Mouse (Mus musculus) neural tube, embryonic 14.5 days (tissue): ENCODE results near the gene Rsrc2. TPM values are rescaled to one million over a fixed set of nuclear protein-coding genes. Genes with fewer than 3 reads are reported as not detected.

ENCODE experiments used
- ATAC-seq: fragments of 200-750 bp; cut with Nextera tagmentation; 2 replicates; pipeline ENCODE4 v1.8.0; 2017; ENCODE audit warnings: low read depth, mild to moderate bottlenecking, moderate TSS enrichment, moderate library complexity
- H3K27ac ChIP-seq: fragments of 300-500 bp; sonication (generic); 2 replicates; pipeline ENCODE4 v1.5.1; 2014; ENCODE audit warnings: low read depth, mild to moderate bottlenecking, control low read depth, low read length, moderate library complexity, mixed read lengths
- H3K27me3 ChIP-seq: fragments of 300-500 bp; sonication (generic); 2 replicates; pipeline ENCODE4 v1.6.1; 2014; ENCODE audit warnings: low read length; ENCODE audit not compliant: control insufficient read depth, insufficient read depth
- H3K36me3 ChIP-seq: fragments of 300-500 bp; sonication (generic); 2 replicates; pipeline ENCODE4 v1.6.1; 2014; ENCODE audit warnings: low read length, mixed read lengths; ENCODE audit not compliant: control insufficient read depth, insufficient read depth
- H3K4me1 ChIP-seq: fragments of 300-500 bp; sonication (generic); 2 replicates; pipeline ENCODE4 v1.6.1; 2014; ENCODE audit warnings: low read length; ENCODE audit not compliant: control insufficient read depth, insufficient read depth
- H3K4me2 ChIP-seq: fragments of 300-500 bp; sonication (generic); 2 replicates; pipeline ENCODE4 v1.6.1; 2014; ENCODE audit warnings: mild to moderate bottlenecking, low read depth, low read length, control low read depth
- H3K4me3 ChIP-seq: fragments of 300-500 bp; sonication (generic); 2 replicates; pipeline ENCODE4 v1.5.1; 2014; ENCODE audit warnings: low read depth, low read length, control low read depth, mixed read lengths
- H3K9ac ChIP-seq: fragments of 300-500 bp; sonication (generic); replicated peaks from 2 replicates; pipeline ENCODE4 v1.6.1; 2014; ENCODE audit warnings: low read depth, mild to moderate bottlenecking, control low read depth, low read length, mixed read lengths
- H3K9me3 ChIP-seq: fragments of 300-500 bp; sonication (generic); 2 replicates; pipeline ENCODE4 v1.6.1; 2016; ENCODE audit warnings: low read length; ENCODE audit not compliant: control insufficient read depth
- WGBS: fragments of 180-500 bp; shearing (Covaris S2); extraction: QIAGEN DNeasy Blood & Tissue Kit; methylation state at CpG from one replicate; pipeline ENCODE4 v1.1.7; 2014; 5-methylcytosine and 5-hydroxymethylcytosine counted together
- polyA plus RNA-seq: library from polyadenylated mRNA; unstranded; fragments of >200 nt; fragmentation: Nextera tagmentation; extraction: Ambion mirVana; gene quantifications from 2 replicates; pipeline ENCODE4 v1.2.1, GENCODE M21; 2014

Gene Rsrc2
- polyA plus RNA-seq, 1 experiment from 2014 or later: 135 TPM

- no peaks in the 10 kb centered on the region for H3K9me3 ChIP-seq
- H3K4me3 ChIP-seq: peak overlapping the region; percentile 68
- ATAC-seq: no peak
- no peaks in the 10 kb centered on the region for H3K36me3 ChIP-seq
- no peak overlapping the region for H3K27ac ChIP-seq
- peaks cover 32% of the 10 kb centered on the region for H3K4me1 ChIP-seq
- H3K27me3 ChIP-seq: no peaks in the 10 kb centered on the region
- peak overlapping the region; percentile 99; the same call in 1 of the 2 replicates for H3K9ac ChIP-seq
- H3K4me2 ChIP-seq: peak overlapping the region; percentile 58
- 34% methylated on average over 4 of the region's 4 CpGs for WGBS
Observed at GRCm38 (mm10) chr5:123682372-123682771, 66.8 kb downstream of the Rsrc2 start.

GRCm38 (mm10) chr5:123679546-123680263 lies 69.5 kb downstream of the Rsrc2 start:
- Histone ChIP-seq H3K27me3 (no peaks in the 10 kb centered on the region), H3K27ac (no peak overlapping the region), H3K4me1 (peaks cover 27% of the 10 kb centered on the region), H3K9ac (no peak overlapping the region), H3K36me3 (no peaks in the 10 kb centered on the region), H3K4me2 (no peak overlapping the region), H3K9me3 (no peaks in the 10 kb centered on the region), H3K4me3 (no peak overlapping the region)
- no peak for ATAC-seq
- WGBS: 40% methylated on average over 5 of the region's 5 CpGs

- H3K36me3 ChIP-seq: no peaks in the 10 kb centered on the region
- no peak overlapping the region for H3K4me3 ChIP-seq
- no peak for ATAC-seq
- no peak overlapping the region for H3K27ac ChIP-seq
- 87% methylated on average over 3 of the region's 3 CpGs for WGBS
- no peak overlapping the region for H3K9ac ChIP-seq
- H3K4me1 ChIP-seq: peaks cover 27% of the 10 kb centered on the region
- no peaks in the 10 kb centered on the region for H3K9me3 ChIP-seq
- no peaks in the 10 kb centered on the region for H3K27me3 ChIP-seq
- H3K4me2 ChIP-seq: no peak overlapping the region
Observed at GRCm38 (mm10) chr5:123679106-123679505, 70.1 kb downstream of the Rsrc2 start.

Other genes starting within 250 kb of the Rsrc2 start
- 0.79 and 1.3 TPM in 2 replicates for gene B3gnt4, start 239.0 kb downstream of the Rsrc2 start, polyA plus RNA-seq
- gene Diablo, start 225.2 kb downstream of the Rsrc2 start, polyA plus RNA-seq: 111 and 113 TPM in 2 replicates
- gene Gm49027, start 223.9 kb downstream of the Rsrc2 start, polyA plus RNA-seq: 0.17 and 16.3 TPM in 2 replicates
- 47.3 and 50.8 TPM in 2 replicates for gene Vps33a, start 176.4 kb downstream of the Rsrc2 start, polyA plus RNA-seq
- gene Clip1, start 64.8 kb downstream of the Rsrc2 start, polyA plus RNA-seq: 85.2 and 87.0 TPM in 2 replicates
- 72.5 and 80.6 TPM in 2 replicates for gene Zcchc8, start 28.3 kb downstream of the Rsrc2 start, polyA plus RNA-seq
- gene Kntc1, start 302 bp upstream of the Rsrc2 start, polyA plus RNA-seq: 4.3 and 5.2 TPM in 2 replicates
- not detected in 2 replicates for gene Hcar2, start 116.1 kb upstream of the Rsrc2 start, polyA plus RNA-seq
- 0.09 and 0.44 TPM in 2 replicates for gene Hcar1, start 130.6 kb upstream of the Rsrc2 start, polyA plus RNA-seq
- 109 and 130 TPM in 2 replicates for gene Denr, start 157.8 kb upstream of the Rsrc2 start, polyA plus RNA-seq
- 2.7 and 4.0 TPM in 2 replicates for gene Gm43518, start 178.0 kb upstream of the Rsrc2 start, polyA plus RNA-seq
- 5.2 and 5.7 TPM in 2 replicates for gene Ccdc62, start 181.3 kb upstream of the Rsrc2 start, polyA plus RNA-seq
- 19.7 and 21.4 TPM in 2 replicates for gene Hip1r, start 224.2 kb upstream of the Rsrc2 start, polyA plus RNA-seq